Mouse (Mus musculus): ENCODE measurements around the gene Ascc1.

- TF ChIP-seq POLR2A (IDR thresholded peaks at IDR 0.05; ENCODE audit: extremely low read depth, insufficient read depth, low read length) (no peak), CTCF (IDR thresholded peaks at IDR 0.05; ENCODE audit: low read depth, low read length) (no peak)
Observed at GRCm38 (mm10) chr10:59981792-59982191, 20.8 kb upstream of the Ascc1 start.

Data from liver, adult 2 months (tissue).